Mouse (Mus musculus): ENCODE measurements around the gene Lrrc8d. TPM values are rescaled to one million over a fixed set of nuclear protein-coding genes. Genes with fewer than 3 reads are reported as not detected.

Lrrc8d gene
- polyA plus RNA-seq, 1 experiment, result 34.4 TPM

GRCm38 (mm10) chr5:105874476-105874875, 174.7 kb downstream of the Lrrc8d start:
- TF ChIP-seq POLR2A (IDR thresholded peaks at IDR 0.05; ENCODE audit: low read depth, low read length) (no peak), CTCF (conservative IDR thresholded peaks at IDR 0.05; ENCODE audit: insufficient read depth, insufficient read length, low read depth, low read length) (no peak)
- no peaks in the 10 kb centered on the region for H3K27me3 ChIP-seq (replicated peaks; ENCODE audit: control insufficient read depth, insufficient read depth, low read length)
- no peaks in the 10 kb centered on the region for H3K36me3 ChIP-seq (ENCODE audit: control insufficient read depth, insufficient read depth, low read length)
- no peak for DNase-seq
- 98% methylated on average over 11 of the region's 11 CpGs for WGBS
- H3K4me1 ChIP-seq (ENCODE audit: control insufficient read depth, insufficient read depth, low read length), result peaks cover 4% of the 10 kb centered on the region; the same call in 1 of the 2 replicates
- no peak overlapping the region for H3K4me3 ChIP-seq (ENCODE audit: insufficient read depth, low read depth, low read length)
- H3K27ac ChIP-seq (ENCODE audit: insufficient read depth, low read depth, low read length), result no peak overlapping the region

GRCm38 (mm10) chr5:105876068-105876924, 176.5 kb downstream of the Lrrc8d start, which contains the start of gene Zfp326:
Zfp326 (plus strand) TSS chr5:105876565.
- Histone ChIP-seq H3K4me3 (ENCODE audit: insufficient read depth, low read depth, low read length) (peak within 1 kb of the TSS; percentile 95), H3K27me3 (replicated peaks; ENCODE audit: control insufficient read depth, insufficient read depth, low read length) (no peaks in the 10 kb centered on the region), H3K36me3 (ENCODE audit: control insufficient read depth, insufficient read depth, low read length) (no peaks in the 10 kb centered on the region), H3K4me1 (ENCODE audit: control insufficient read depth, insufficient read depth, low read length) (peaks cover 4% of the 10 kb centered on the region; the same call in 1 of the 2 replicates), H3K27ac (ENCODE audit: insufficient read depth, low read depth, low read length) (peak within 1 kb of the TSS; percentile 79)
- under 1% methylated on average over 78 of the region's 83 CpGs for WGBS
- DNase-seq, result peak; percentile 96
- peak; percentile 51 for TF ChIP-seq POLR2A (IDR thresholded peaks at IDR 0.05; ENCODE audit: low read depth, low read length)
- no peak for TF ChIP-seq CTCF (conservative IDR thresholded peaks at IDR 0.05; ENCODE audit: insufficient read depth, insufficient read length, low read depth, low read length)

GRCm38 (mm10) chr5:105876925-105877774, 177.4 kb downstream of the Lrrc8d start:
- Histone ChIP-seq H3K4me1 (ENCODE audit: control insufficient read depth, insufficient read depth, low read length) (peaks cover 4% of the 10 kb centered on the region; the same call in 1 of the 2 replicates), H3K27me3 (replicated peaks; ENCODE audit: control insufficient read depth, insufficient read depth, low read length) (no peaks in the 10 kb centered on the region), H3K27ac (ENCODE audit: insufficient read depth, low read depth, low read length) (peak overlapping the region; percentile 70), H3K4me3 (ENCODE audit: insufficient read depth, low read depth, low read length) (peak overlapping the region; percentile 95), H3K36me3 (ENCODE audit: control insufficient read depth, insufficient read depth, low read length) (no peaks in the 10 kb centered on the region)
- no peak for TF ChIP-seq CTCF (conservative IDR thresholded peaks at IDR 0.05; ENCODE audit: insufficient read depth, insufficient read length, low read depth, low read length)
- no peak for TF ChIP-seq POLR2A (IDR thresholded peaks at IDR 0.05; ENCODE audit: low read depth, low read length)
- under 1% methylated on average over 46 of the region's 46 CpGs for WGBS
- DNase-seq, result peak; percentile 40

Other genes starting within 250 kb of the Lrrc8d start
- 13.0 and 13.6 TPM in 2 replicates for gene Lrrc8c, start 180.6 kb upstream of the Lrrc8d start, polyA plus RNA-seq (2012; rRNA removed)
- gene Zfp326, start 176.6 kb downstream of the Lrrc8d start, polyA plus RNA-seq (2012; rRNA removed), result 6.4 and 7.5 TPM in 2 replicates